Comparison of ENCODE assay signal across 8 mouse cellular contexts in the genomic region with DNA sequence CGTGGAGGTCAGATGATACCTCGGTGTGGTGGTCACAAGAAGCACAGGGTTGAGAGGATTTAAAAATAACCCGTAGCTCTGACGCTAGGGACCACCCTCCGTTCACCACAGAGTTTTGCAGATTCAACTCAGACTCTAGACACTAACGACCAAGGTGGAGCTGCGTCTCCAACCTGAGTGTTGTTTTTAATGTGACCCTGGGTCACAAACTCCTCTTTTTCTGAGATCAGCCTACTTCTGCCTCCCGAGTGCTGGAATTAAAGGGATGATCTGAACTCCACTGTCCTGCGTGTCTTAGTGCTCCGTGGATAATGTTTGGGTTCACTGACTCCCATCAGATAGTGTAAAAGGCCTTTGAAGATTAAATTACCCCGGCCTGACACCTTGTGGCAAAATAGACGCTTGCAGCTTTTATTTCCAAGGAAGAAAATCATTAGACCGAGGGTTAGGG. TPM values are rescaled to one million over a fixed set of nuclear protein-coding genes. Genes with fewer than 3 reads are reported as not detected.
DNase-seq lines count a peak whose midpoint lies in the region; ATAC-seq and TF ChIP-seq lines count a peak whose summit lies in the region.

No protein-coding gene starts in this region.

- H3K4me2 ChIP-seq in limb, embryonic 15.5 days: peak overlapping the region; percentile 96
- peak overlapping the region; percentile 99 for H3K4me2 ChIP-seq in myocyte (ENCODE audit: low read depth)

- no peak for TF ChIP-seq POLR2A in myocyte (IDR thresholded peaks at IDR 0.05; ENCODE audit: insufficient read length, low read depth)

- 1% methylated on average over 13 of the region's 13 CpGs for WGBS in heart, embryonic 10.5 days
- under 1% methylated on average over 13 of the region's 13 CpGs for WGBS in limb, embryonic 15.5 days

- H3K4me3 ChIP-seq in heart, embryonic 10.5 days: peak overlapping the region; percentile 81
- H3K4me3 ChIP-seq in limb, embryonic 15.5 days: peak overlapping the region; percentile 68
- peak overlapping the region; percentile 74 for H3K4me3 ChIP-seq in myocyte

- peak overlapping the region; percentile 24 for H3ac ChIP-seq in myocyte (ENCODE audit: control insufficient read depth, insufficient read length)

- peaks cover 17% of the 10 kb centered on the region for H3K79me2 ChIP-seq in myocyte (ENCODE audit: control insufficient read depth, insufficient read depth)

- H3K4me1 ChIP-seq in heart, embryonic 10.5 days: peaks cover 2% of the 10 kb centered on the region; the same call in 1 of the 2 replicates
- peaks cover 7% of the 10 kb centered on the region for H3K4me1 ChIP-seq in limb, embryonic 15.5 days

- H3K9me3 ChIP-seq in heart, embryonic 10.5 days: no peaks in the 10 kb centered on the region
- no peaks in the 10 kb centered on the region for H3K9me3 ChIP-seq in limb, embryonic 15.5 days

- no peaks in the 10 kb centered on the region for H3K36me3 ChIP-seq in heart, embryonic 10.5 days
- H3K36me3 ChIP-seq in limb, embryonic 15.5 days: no peaks in the 10 kb centered on the region
- no peaks in the 10 kb centered on the region for H3K36me3 ChIP-seq in myocyte (ENCODE audit: control insufficient read depth, insufficient read depth)

- 0 out of 2 replicates have a peak, but pooled peaks have one; percentile 23 for ATAC-seq in limb, embryonic 15.5 days (ENCODE audit: insufficient number of reproducible peaks, low FRiP score, low TSS enrichment, low read depth)

- H3K27ac ChIP-seq in heart, embryonic 10.5 days: no peak overlapping the region
- no peak overlapping the region for H3K27ac ChIP-seq in limb, embryonic 15.5 days

- H3K9ac ChIP-seq in limb, embryonic 15.5 days: no peak overlapping the region

- no peaks in the 10 kb centered on the region for H3K27me3 ChIP-seq in heart, embryonic 10.5 days (ENCODE audit: insufficient read depth, poor library complexity, severe bottlenecking)
- peaks cover 17% of the 10 kb centered on the region; the same call in 1 of the 2 replicates for H3K27me3 ChIP-seq in limb, embryonic 15.5 days
- H3K27me3 ChIP-seq in myocyte (ENCODE audit: control insufficient read depth, insufficient read depth, insufficient read length): no peaks in the 10 kb centered on the region

- peak; percentile 6 to 25 for DNase-seq in urinary bladder, adult 18-20 months (ENCODE audit: low spot score in 2 of 2)
- no peak for DNase-seq in urinary bladder, postnatal 4 days (ENCODE audit: low spot score in 2 of 2)
- peak; percentile 40 to 61 for DNase-seq in cerebellum, postnatal 36 days
- no peak for DNase-seq in heart, embryonic 10.5 days (ENCODE audit: low spot score)
- peak; percentile 28 to 65 for DNase-seq in kidney, adult 8-10 months
- no peak for DNase-seq in spleen, postnatal 36 days (ENCODE audit: low spot score in 2 of 2)

TF ChIP-seq in myocyte, 11 proteins besides CTCF, POLR2A, EP300 and RAD21:
- no peak for TF ChIP-seq E2F4 (IDR thresholded peaks at IDR 0.05; ENCODE audit: insufficient read depth)
- no peak for TF ChIP-seq TCF12 (IDR thresholded peaks at IDR 0.05; ENCODE audit: insufficient read depth, poor library complexity, severe bottlenecking)
- no peak for TF ChIP-seq MAX (IDR thresholded peaks at IDR 0.05; ENCODE audit: low read depth)
- TF ChIP-seq MYOG (IDR thresholded peaks at IDR 0.05; ENCODE audit: control insufficient read depth in 1 of 3, insufficient read depth in 1 of 3, insufficient read length in 2 of 3, low read depth in 2 of 3): no peak
- TF ChIP-seq USF1 (IDR thresholded peaks at IDR 0.05; ENCODE audit: low read depth): no peak
- TF ChIP-seq SRF (IDR thresholded peaks at IDR 0.05; ENCODE audit: control insufficient read depth, insufficient read length, low read depth): no peak
- TF ChIP-seq TCF3 (IDR thresholded peaks at IDR 0.05; ENCODE audit: insufficient read length, low read depth): no peak
- TF ChIP-seq POLR2AphosphoS2 (IDR thresholded peaks at IDR 0.05; ENCODE audit: insufficient read length, low read depth): no peak
- TF ChIP-seq CEBPB (IDR thresholded peaks at IDR 0.05; ENCODE audit: insufficient read depth, poor library complexity, severe bottlenecking): no peak
- TF ChIP-seq REST (IDR thresholded peaks at IDR 0.05; ENCODE audit: insufficient read depth, insufficient read length): no peak
- no peak for TF ChIP-seq MYOD1 (IDR thresholded peaks at IDR 0.05; ENCODE audit: control insufficient read depth in 1 of 3, insufficient read length in 2 of 3, low read depth in 2 of 3)

RNA-seq across cellular contexts. Expression of a gene that starts 0.7 kb away (rescaled TPM):
- polyA plus RNA-seq in heart, embryonic 10.5 days (2016; fragmentation: Nextera tagmentation; extraction: Ambion mirVana): 4.0 and 10.7 TPM in 2 replicates
- polyA plus RNA-seq in limb, embryonic 15.5 days (2015; fragmentation: Nextera tagmentation; extraction: Ambion mirVana): 5.2 and 5.3 TPM in 2 replicates
- polyA plus RNA-seq in myocyte (2012; fragmentation: generic; extraction: Trizol): 90.3 TPM

RNA-seq across cellular contexts. Expression of a gene that starts 55.4 kb away (rescaled TPM):
- 3.3 and 6.9 TPM in 2 replicates for polyA plus RNA-seq in heart, embryonic 10.5 days (2016; fragmentation: Nextera tagmentation; extraction: Ambion mirVana)
- polyA plus RNA-seq in limb, embryonic 15.5 days (2015; fragmentation: Nextera tagmentation; extraction: Ambion mirVana): 4.2 and 4.6 TPM in 2 replicates
- 15.5 TPM for polyA plus RNA-seq in myocyte (2012; fragmentation: generic; extraction: Trizol)

Comparison
In these comparisons a context has a peak if more than half of its experiments do, and no peak if none do; other contexts are left out.
1. DNase-seq: peak in urinary bladder, adult 18-20 months (2 of 2), cerebellum, postnatal 36 days (2 of 2) and kidney, adult 8-10 months (2 of 2); none in urinary bladder, postnatal 4 days (0 of 2), heart, embryonic 10.5 days (single experiment) and spleen, postnatal 36 days (0 of 2).
2. Peak in every context shown above with its lines, with median percentiles within 50 percentile points of each other: H3K4me3 ChIP-seq.